Mouse (Mus musculus): ENCODE results near the gene Tmem184b. TPM values are rescaled to one million over a fixed set of nuclear protein-coding genes. Genes with fewer than 3 reads are reported as not detected.

Tmem184b gene
- total and polyA plus RNA-seq, 3 experiments = 7.1 to 42.7 (median 21.1) TPM

- no peak overlapping the region for H3K27ac ChIP-seq (ENCODE audit: insufficient read depth, low read depth)
- TF ChIP-seq ZMIZ1 (IDR thresholded peaks at IDR 0.05; ENCODE audit: low read depth, low read length) = no peak
- H3K36me3 ChIP-seq (replicated peaks in 1 of 2; ENCODE audit: control insufficient read depth in 1 of 2, insufficient read depth in 1 of 2, low read length in 1 of 2) = peaks cover 0 to 44% of the 10 kb centered on the region in 2 experiments
- no peak overlapping the region for H3K9ac ChIP-seq (ENCODE audit: insufficient read depth, low read depth)
- H3K27me3 ChIP-seq (replicated peaks) = no peaks in the 10 kb centered on the region
- H3K4me3 ChIP-seq (replicated peaks in 1 of 3; ENCODE audit: low read depth in 2 of 3, low read length in 2 of 3, poor library complexity in 1 of 3) = no peak overlapping the region
- H3K79me2 ChIP-seq (replicated peaks; ENCODE audit: control insufficient read depth, extremely low read depth, insufficient read depth, poor library complexity, severe bottlenecking) = peaks cover 20% of the 10 kb centered on the region
- peaks cover 42 to 78% of the 10 kb centered on the region in 2 experiments for H3K4me1 ChIP-seq (ENCODE audit: control insufficient read depth in 1 of 2, insufficient read depth in 2 of 2)
- peaks cover 21% of the 10 kb centered on the region for H3K9me3 ChIP-seq (replicated peaks; ENCODE audit: low read length)
- no peak for DNase-seq (ENCODE audit: extremely low read depth)
- dilution Hi-C loops (cut with MboI; ENCODE audit: extremely low pct_ligation_motif_present, extremely low pct_unique_long_range_greater_than_20kb, low sequenced_read_pairs) (no loop called here), in situ Hi-C loops (cut with MboI; ENCODE audit: low pct_ligation_motif_present, low pct_unique_long_range_greater_than_20kb, low sequenced_read_pairs) (no loop called here)
- H3K4me2 ChIP-seq (ENCODE audit: insufficient read depth, low read depth, poor library complexity, severe bottlenecking) = no peak overlapping the region
Measured at GRCm38 (mm10) chr15:79351331-79351767, 52.0 kb downstream of the Tmem184b start.

- Histone ChIP-seq H3K4me1 (ENCODE audit: control insufficient read depth in 1 of 2, insufficient read depth in 2 of 2) (peaks cover 42 to 83% of the 10 kb centered on the region in 2 experiments), H3K36me3 (replicated peaks in 1 of 2; ENCODE audit: control insufficient read depth in 1 of 2, insufficient read depth in 1 of 2, low read length in 1 of 2) (peaks cover 0 to 43% of the 10 kb centered on the region in 2 experiments), H3K9ac (ENCODE audit: insufficient read depth, low read depth) (no peak overlapping the region), H3K79me2 (replicated peaks; ENCODE audit: control insufficient read depth, extremely low read depth, insufficient read depth, poor library complexity, severe bottlenecking) (peaks cover 16% of the 10 kb centered on the region), H3K9me3 (replicated peaks; ENCODE audit: low read length) (peaks cover 21% of the 10 kb centered on the region), H3K4me2 (ENCODE audit: insufficient read depth, low read depth, poor library complexity, severe bottlenecking) (no peak overlapping the region), H3K27me3 (replicated peaks) (no peaks in the 10 kb centered on the region), H3K27ac (ENCODE audit: insufficient read depth, low read depth) (no peak overlapping the region), H3K4me3 (replicated peaks in 1 of 3; ENCODE audit: low read depth in 2 of 3, low read length in 2 of 3, poor library complexity in 1 of 3) (no peak overlapping the region)
- dilution Hi-C loops (cut with MboI; ENCODE audit: extremely low pct_ligation_motif_present, extremely low pct_unique_long_range_greater_than_20kb, low sequenced_read_pairs) = no loop called here
- TF ChIP-seq CHD2 (IDR thresholded peaks at IDR 0.05; ENCODE audit: low read length) = no peak
- no peak for TF ChIP-seq MYC (IDR thresholded peaks at IDR 0.05; ENCODE audit: low read depth, low read length)
- no peak for TF ChIP-seq RCOR1 (conservative IDR thresholded peaks at IDR 0.05; ENCODE audit: low read depth, low read length)
- TF ChIP-seq PAX5 (IDR thresholded peaks at IDR 0.05; ENCODE audit: low read length) = no peak
- no peak for TF ChIP-seq KAT2A (IDR thresholded peaks at IDR 0.05; ENCODE audit: insufficient replicate concordance, low read length)
- TF ChIP-seq SMC3 (IDR thresholded peaks at IDR 0.05; ENCODE audit: low read depth, low read length) = no peak
- TF ChIP-seq ZC3H11A (IDR thresholded peaks at IDR 0.05; ENCODE audit: low read depth, low read length) = no peak
- no peak for TF ChIP-seq MXI1 (IDR thresholded peaks at IDR 0.05; ENCODE audit: low read depth, low read length)
- TF ChIP-seq ELF1 (IDR thresholded peaks at IDR 0.05; ENCODE audit: low read depth, low read length) = peak; percentile 30; the same call in 1 of the 2 replicates
- TF ChIP-seq NRF1 (IDR thresholded peaks at IDR 0.05; ENCODE audit: low read depth, low read length) = no peak
- TF ChIP-seq EP300 (IDR thresholded peaks at IDR 0.05; ENCODE audit: low read length) = peak; percentile 46
- TF ChIP-seq CTCF (conservative IDR thresholded peaks at IDR 0.05 in 1 of 2, IDR thresholded peaks at IDR 0.05 in 1 of 2; ENCODE audit: low read depth in 2 of 2, low read length in 2 of 2) = no peak
- TF ChIP-seq E2F4 (IDR thresholded peaks at IDR 0.05; ENCODE audit: insufficient replicate concordance, low read depth, low read length) = no peak
- no peak for TF ChIP-seq GABPA (IDR thresholded peaks at IDR 0.05; ENCODE audit: insufficient replicate concordance, low read depth, low read length)
- TF ChIP-seq HCFC1 (IDR thresholded peaks at IDR 0.05; ENCODE audit: low read depth, low read length) = no peak
- TF ChIP-seq UBTF (IDR thresholded peaks at IDR 0.05; ENCODE audit: low read depth, low read length) = no peak
- no peak for TF ChIP-seq JUN (IDR thresholded peaks at IDR 0.05; ENCODE audit: insufficient read depth, low read depth, low read length)
- no peak for TF ChIP-seq SIN3A (IDR thresholded peaks at IDR 0.05; ENCODE audit: low read length)
- no peak for TF ChIP-seq ZNF384 (IDR thresholded peaks at IDR 0.05; ENCODE audit: low read depth, low read length)
- TF ChIP-seq MEF2A (IDR thresholded peaks at IDR 0.05; ENCODE audit: borderline replicate concordance, low read depth, low read length) = no peak
- TF ChIP-seq MAZ (IDR thresholded peaks at IDR 0.05; ENCODE audit: low read depth, low read length) = no peak
- peak; percentile 44; the same call in 1 of the 2 replicates for TF ChIP-seq IRF4 (IDR thresholded peaks at IDR 0.05; ENCODE audit: low read depth, low read length)
- TF ChIP-seq TCF12 (IDR thresholded peaks at IDR 0.05; ENCODE audit: low read depth, low read length) = peak; percentile 43; the same call in 1 of the 2 replicates
- TF ChIP-seq ZMIZ1 (IDR thresholded peaks at IDR 0.05; ENCODE audit: low read depth, low read length) = no peak
- in situ Hi-C loops (cut with MboI; ENCODE audit: low pct_ligation_motif_present, low pct_unique_long_range_greater_than_20kb, low sequenced_read_pairs) = no loop called here
- peak; percentile 50 for DNase-seq (ENCODE audit: extremely low read depth)
Measured at GRCm38 (mm10) chr15:79350866-79351265, 52.5 kb downstream of the Tmem184b start.
